Mouse (Mus musculus) c-Kit-positive CD71-positive TER-119-negative erythroid progenitor cells, embryonic 14.5 days (primary cell): Measurements from ENCODE around the gene Myh10.

Experiments used
- DNase-seq: peaks from one replicate; pipeline ENCODE4 v3.0.0-alpha.2; 2013; ENCODE audit warnings: low read depth

The Myh10 gene

DNA sequence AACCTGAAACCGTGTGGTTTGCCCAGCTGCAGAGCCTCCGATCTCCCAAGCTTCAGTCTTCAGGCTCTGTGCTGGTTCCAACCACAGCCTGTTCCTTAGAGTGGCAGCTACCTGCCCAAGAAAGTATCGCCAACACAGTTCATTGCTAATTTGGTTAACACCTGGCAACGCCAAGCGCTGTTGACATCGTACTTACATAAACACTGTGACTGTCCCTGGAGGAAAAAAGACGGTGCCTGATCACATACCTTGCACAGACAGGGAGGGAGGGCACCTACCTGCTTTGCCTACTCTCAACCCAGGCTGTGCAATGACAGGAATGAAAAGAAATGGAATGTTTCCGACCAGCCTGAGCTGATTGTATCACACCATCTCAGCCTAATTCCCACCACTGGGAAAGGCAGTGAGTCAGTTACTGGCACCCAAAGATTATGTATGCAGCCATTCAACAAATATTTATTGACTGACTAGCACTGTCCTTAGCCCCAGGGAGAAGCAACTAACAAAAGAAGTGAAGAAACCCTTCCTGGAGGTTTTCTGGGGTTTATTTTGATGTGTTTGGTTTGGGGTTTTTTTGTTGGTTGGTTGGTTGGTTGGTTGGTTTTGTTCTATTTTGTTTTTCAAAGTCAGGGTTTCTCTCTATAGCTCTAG lies 168.7 kb downstream of the Myh10 start:
- DNase-seq: no peak

DNA sequence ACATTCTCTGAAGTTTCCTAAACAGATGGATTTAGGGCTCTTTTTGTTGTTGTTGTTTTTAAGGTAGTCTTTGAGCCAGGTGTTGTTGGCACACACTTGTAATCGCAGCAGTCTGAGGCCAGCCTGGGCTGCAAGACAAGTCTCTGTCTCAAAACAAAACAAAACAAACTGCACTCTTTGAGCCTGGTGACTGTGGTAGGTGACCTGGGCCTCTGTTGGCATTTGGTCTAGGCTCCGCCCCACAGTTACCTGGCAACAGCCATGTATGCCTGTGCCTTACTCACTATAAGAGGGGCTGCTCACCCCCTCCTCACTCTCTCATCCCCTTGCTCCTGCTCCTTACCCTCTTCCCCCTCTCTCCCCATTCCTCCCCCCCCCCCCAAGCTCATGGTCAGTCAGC lies 170.9 kb downstream of the Myh10 start:
- no peak for DNase-seq

DNA sequence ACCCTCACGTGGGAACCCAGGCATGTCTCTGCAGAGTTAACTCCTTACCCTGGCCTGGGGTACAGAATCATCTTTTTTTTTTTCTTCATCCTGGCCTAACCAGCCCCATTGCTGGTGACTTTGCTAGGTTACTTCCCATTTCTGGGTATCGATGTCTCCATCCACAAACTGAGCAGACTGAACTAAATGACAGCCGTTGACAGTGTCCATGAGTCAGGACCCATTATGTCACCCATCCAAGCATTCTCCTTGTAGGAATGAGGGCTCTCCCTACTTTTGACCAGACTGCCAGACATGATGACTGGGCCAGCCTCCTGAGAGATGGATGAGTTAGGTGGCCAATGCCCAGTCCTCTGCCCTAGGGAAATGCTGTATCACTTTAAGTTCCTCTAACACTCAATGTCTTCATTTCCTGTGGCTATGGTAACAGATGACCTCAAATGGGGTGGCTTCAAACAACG lies 172.3 kb downstream of the Myh10 start:
- no peak for DNase-seq

DNA sequence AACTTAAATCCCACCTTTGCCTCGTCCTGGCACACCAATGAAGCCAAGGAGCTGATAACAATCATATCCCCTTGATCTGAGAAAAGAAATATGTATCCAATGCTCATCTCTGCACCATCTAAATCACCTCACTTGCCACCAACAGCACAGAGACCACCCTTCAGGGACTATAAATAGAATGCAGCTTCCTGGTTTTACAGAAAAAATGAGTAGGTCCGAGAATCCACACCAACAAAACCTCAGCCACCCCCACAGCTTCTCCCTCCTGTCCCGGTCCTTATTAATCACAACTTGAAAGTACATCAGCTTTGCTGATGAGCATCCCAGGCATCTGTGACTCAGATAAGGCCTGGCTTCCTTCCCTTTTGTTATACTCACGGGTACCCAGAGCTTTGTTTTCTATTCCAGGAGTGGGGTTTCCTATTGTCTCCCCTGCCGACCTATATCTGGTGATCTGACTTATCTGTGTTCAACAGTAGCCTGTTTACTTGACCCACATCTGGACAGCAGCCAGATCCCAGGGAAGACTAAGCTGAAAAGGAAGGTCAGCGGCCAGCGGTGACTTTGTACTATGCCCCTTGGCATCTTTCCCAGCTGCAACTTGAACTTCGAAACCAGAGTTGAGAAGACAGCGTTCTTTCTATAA lies 173.3 kb downstream of the Myh10 start:
- DNase-seq: no peak
